Comparison of ENCODE assay signal across 15 mouse cellular contexts in genomic region chr4:63437968-63438367, GRCm38 (mm10). TPM values are rescaled to one million over a fixed set of nuclear protein-coding genes. Genes with fewer than 3 reads are reported as not detected.
DNase-seq lines count a peak whose midpoint lies in the region; ATAC-seq and TF ChIP-seq lines count a peak whose summit lies in the region.
"Had no signal": no experiment of that assay in that cellular context is flagged by ENCODE, and none has a peak within 500 bp of the region (broad histone marks: within the 10 kb centered on the region; RNA-seq: fewer than 3 reads in every experiment).

No protein-coding gene starts in this region.

- no peak overlapping the region for H3K4me3 ChIP-seq in heart, embryonic 15.5 days
- H3K4me3 ChIP-seq in stomach, embryonic 15.5 days (replicated peaks), result no peak overlapping the region
- H3K4me3 ChIP-seq in stomach, postnatal 0 days (ENCODE audit: low read depth, low read length), result no peak overlapping the region
- H3K4me3 ChIP-seq in limb, embryonic 11.5 days (ENCODE audit: low read depth, low read length), result no peak overlapping the region
- H3K4me3 ChIP-seq: forebrain, embryonic 13.5 days; gastrocnemius, adult 2 months; hindbrain, embryonic 15.5 days had no signal

- no peak for TF ChIP-seq EP300 in stomach, postnatal 0 days (optimal IDR thresholded peaks at IDR 0.05)

- TF ChIP-seq CTCF in stomach, postnatal 0 days (IDR thresholded peaks at IDR 0.05; ENCODE audit: low read depth), result no peak

- DNase-seq in heart, postnatal 4 days, result no peak
- DNase-seq in stomach, postnatal 0 days (ENCODE audit: low spot score), result no peak
- no peak for DNase-seq in limb, embryonic 11.5 days (ENCODE audit: low spot score)
- no peak for DNase-seq in thymus, postnatal 36 days
- DNase-seq: adrenal gland, postnatal 36 days; cerebellum, postnatal 14 days; gastrocnemius, adult 2 months; right cerebral cortex, adult 18-20 months had no signal

- WGBS in heart, embryonic 15.5 days, result 68% methylated on average over 5 of the region's 5 CpGs
- WGBS in stomach, embryonic 15.5 days, result 76% methylated on average over 5 of the region's 5 CpGs
- 77% methylated on average over 5 of the region's 5 CpGs for WGBS in stomach, postnatal 0 days
- WGBS in limb, embryonic 11.5 days, result 82% methylated on average over 5 of the region's 5 CpGs

- peak overlapping the region; percentile 44 for H3K27ac ChIP-seq in heart, embryonic 15.5 days
- H3K27ac ChIP-seq in stomach, embryonic 15.5 days, result peak overlapping the region; percentile 27; the same call in 1 of the 2 replicates
- H3K27ac ChIP-seq in stomach, postnatal 0 days (replicated peaks), result no peak overlapping the region
- H3K27ac ChIP-seq in limb, embryonic 11.5 days (replicated peaks; ENCODE audit: low read depth, low read length), result peak overlapping the region; percentile 72
- H3K27ac ChIP-seq: forebrain, embryonic 13.5 days; gastrocnemius, adult 2 months; hindbrain, embryonic 15.5 days; kidney, postnatal 0 days; macrophage had no signal

- ATAC-seq in heart, embryonic 15.5 days (replicated peaks; ENCODE audit: insufficient number of reproducible peaks, insufficient read depth, low FRiP score, low read depth), result no peak
- no peak for ATAC-seq in stomach, embryonic 15.5 days (ENCODE audit: insufficient read depth, low FRiP score, low read depth)
- no peak for ATAC-seq in stomach, postnatal 0 days (ENCODE audit: low FRiP score, low TSS enrichment)
- no peak for ATAC-seq in limb, embryonic 11.5 days (ENCODE audit: insufficient number of reproducible peaks, low FRiP score, low TSS enrichment, low read depth)
- ATAC-seq in granulocyte monocyte progenitor cell, adult 5-6 weeks (replicated peaks; ENCODE audit: poor library complexity, severe bottlenecking), result no peak
- ATAC-seq: forebrain, embryonic 13.5 days had no signal

- H3K36me3 ChIP-seq in heart, embryonic 15.5 days, result no peaks in the 10 kb centered on the region
- H3K36me3 ChIP-seq in stomach, embryonic 15.5 days, result no peaks in the 10 kb centered on the region
- no peaks in the 10 kb centered on the region for H3K36me3 ChIP-seq in stomach, postnatal 0 days (ENCODE audit: control insufficient read depth, insufficient read depth, low read length)
- no peaks in the 10 kb centered on the region for H3K36me3 ChIP-seq in limb, embryonic 11.5 days (ENCODE audit: control insufficient read depth, insufficient read depth, low read length)
- H3K36me3 ChIP-seq: hindbrain, embryonic 15.5 days had no signal

- H3K9me3 ChIP-seq in heart, embryonic 15.5 days (replicated peaks), result no peaks in the 10 kb centered on the region
- no peaks in the 10 kb centered on the region for H3K9me3 ChIP-seq in stomach, embryonic 15.5 days
- no peaks in the 10 kb centered on the region for H3K9me3 ChIP-seq in stomach, postnatal 0 days (ENCODE audit: control insufficient read depth, low read length)
- no peaks in the 10 kb centered on the region for H3K9me3 ChIP-seq in limb, embryonic 11.5 days (ENCODE audit: control insufficient read depth, low read length)
- H3K9me3 ChIP-seq: forebrain, embryonic 13.5 days; hindbrain, embryonic 15.5 days had no signal

- no peak overlapping the region for H3K9ac ChIP-seq in heart, embryonic 15.5 days
- no peak overlapping the region for H3K9ac ChIP-seq in stomach, embryonic 15.5 days
- H3K9ac ChIP-seq in stomach, postnatal 0 days (ENCODE audit: low read length), result no peak overlapping the region
- H3K9ac ChIP-seq in limb, embryonic 11.5 days (ENCODE audit: low read length), result no peak overlapping the region
- H3K9ac ChIP-seq: forebrain, embryonic 13.5 days; hindbrain, embryonic 15.5 days had no signal

- no peaks in the 10 kb centered on the region for H3K27me3 ChIP-seq in heart, embryonic 15.5 days
- no peaks in the 10 kb centered on the region for H3K27me3 ChIP-seq in stomach, embryonic 15.5 days (replicated peaks)
- no peaks in the 10 kb centered on the region for H3K27me3 ChIP-seq in stomach, postnatal 0 days (ENCODE audit: control insufficient read depth, insufficient read depth, low read length)
- no peaks in the 10 kb centered on the region for H3K27me3 ChIP-seq in limb, embryonic 11.5 days (ENCODE audit: control insufficient read depth, insufficient read depth, low read length)
- H3K27me3 ChIP-seq: forebrain, embryonic 13.5 days; hindbrain, embryonic 15.5 days had no signal

- H3K4me2 ChIP-seq in heart, embryonic 15.5 days, result no peak overlapping the region
- no peak overlapping the region for H3K4me2 ChIP-seq in stomach, embryonic 15.5 days
- no peak overlapping the region for H3K4me2 ChIP-seq in stomach, postnatal 0 days (replicated peaks; ENCODE audit: low read depth)
- no peak overlapping the region for H3K4me2 ChIP-seq in limb, embryonic 11.5 days (ENCODE audit: low read depth, severe bottlenecking)
- H3K4me2 ChIP-seq: forebrain, embryonic 13.5 days; hindbrain, embryonic 15.5 days had no signal

- peaks cover 17% of the 10 kb centered on the region for H3K4me1 ChIP-seq in heart, embryonic 15.5 days (replicated peaks)
- no peaks in the 10 kb centered on the region for H3K4me1 ChIP-seq in stomach, embryonic 15.5 days
- H3K4me1 ChIP-seq in stomach, postnatal 0 days (replicated peaks; ENCODE audit: control insufficient read depth, insufficient read depth), result no peaks in the 10 kb centered on the region
- peaks cover 16% of the 10 kb centered on the region for H3K4me1 ChIP-seq in limb, embryonic 11.5 days (ENCODE audit: control insufficient read depth, insufficient read depth, low read length)

RNA-seq across cellular contexts. Expression of gene Akna, which starts 34.8 kb away (rescaled TPM):
- 2.3 and 6.1 TPM in 2 replicates for polyA plus RNA-seq in heart, embryonic 15.5 days (2015; fragmentation: Nextera tagmentation; extraction: Ambion mirVana)
- total RNA-seq in heart, postnatal 4 days (2021), result 1 to 10 TPM; 4.8 to 5.3 TPM
- polyA plus RNA-seq in stomach, embryonic 15.5 days (2015; fragmentation: Nextera tagmentation; extraction: Ambion mirVana), result 6.7 and 7.0 TPM in 2 replicates
- polyA plus RNA-seq in stomach, postnatal 0 days (2015; fragmentation: Nextera tagmentation; extraction: Ambion mirVana), result 2.0 and 2.2 TPM in 2 replicates
- 9.5 and 10.9 TPM in 2 replicates for polyA plus RNA-seq in limb, embryonic 11.5 days (2014; fragmentation: Nextera tagmentation; extraction: Ambion mirVana)
- 32.9 and 33.6 TPM in 2 replicates for total RNA-seq in granulocyte monocyte progenitor cell, adult 5-6 weeks (2014; fragmentation: Nextera tagmentation)
- total RNA-seq in granulocyte monocyte progenitor cell, adult 5-6 weeks (2017), result 9.7 and 13.6 TPM in 2 replicates

RNA-seq across cellular contexts. Expression of gene Whrn, which starts 57.8 kb away (rescaled TPM):
- 1.9 and 2.6 TPM in 2 replicates for polyA plus RNA-seq in heart, embryonic 15.5 days (2015; fragmentation: Nextera tagmentation; extraction: Ambion mirVana)
- total RNA-seq in heart, postnatal 4 days (2021), result 1 to 10 TPM; 5.1 to 8.9 TPM
- polyA plus RNA-seq in stomach, embryonic 15.5 days (2015; fragmentation: Nextera tagmentation; extraction: Ambion mirVana), result 4.1 and 4.3 TPM in 2 replicates
- polyA plus RNA-seq in stomach, postnatal 0 days (2015; fragmentation: Nextera tagmentation; extraction: Ambion mirVana), result 1.2 and 2.0 TPM in 2 replicates
- polyA plus RNA-seq in limb, embryonic 11.5 days (2014; fragmentation: Nextera tagmentation; extraction: Ambion mirVana), result 13.8 and 14.0 TPM in 2 replicates
- 1.9 and 3.4 TPM in 2 replicates for total RNA-seq in granulocyte monocyte progenitor cell, adult 5-6 weeks (2014; fragmentation: Nextera tagmentation)
- 0.90 and 1.7 TPM in 2 replicates for total RNA-seq in granulocyte monocyte progenitor cell, adult 5-6 weeks (2017)
